Mouse (Mus musculus): Measurements from ENCODE around the gene C2. TPM values are rescaled to one million over a fixed set of nuclear protein-coding genes. Genes with fewer than 3 reads are reported as not detected.

Gene C2
- polyA plus RNA-seq, 1 experiment from 2014 or later, result 0.65 TPM

DNA sequence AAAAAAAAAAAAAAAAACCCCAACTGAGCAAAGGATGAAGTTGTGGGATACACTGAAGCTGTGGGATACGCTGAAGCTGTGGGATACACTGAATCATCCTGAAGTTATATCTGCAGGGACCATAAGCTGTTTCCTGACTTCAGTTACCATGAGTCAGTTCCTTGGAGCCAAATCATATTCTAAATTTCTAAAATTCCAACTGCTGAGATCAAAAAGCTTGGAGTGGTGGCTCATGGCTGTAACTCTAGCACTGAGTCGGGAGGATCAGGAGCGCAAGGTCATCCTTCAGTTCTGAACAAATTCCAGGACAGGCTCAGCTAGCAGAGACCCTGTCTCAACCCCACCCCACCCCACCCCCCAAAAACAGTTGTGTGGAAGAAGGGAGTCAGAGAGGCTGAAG lies 12.4 kb downstream of the C2 start:
- no peaks in the 10 kb centered on the region for H3K27me3 ChIP-seq
- CTCF ChIA-PET, result interaction anchor here (1.9 kb wide), 1 partner anchor 30 kb away, joined by 6 read pairs; no protein-coding TSS in a partner anchor
- ATAC-seq, result peak; percentile 31
- TF ChIP-seq CTCF (IDR thresholded peaks at IDR 0.05), result no peak
- POLR2A ChIA-PET, result interaction anchor here (0.6 kb wide), 1 partner anchor 17 kb away, joined by 4 read pairs; no protein-coding TSS in a partner anchor
- in situ Hi-C loops (cut with MboI; ENCODE audit: low pct_unique_long_range_greater_than_20kb), result no loop called here
- DNase-seq (ENCODE audit: low read depth, low spot score), result no peak

DNA sequence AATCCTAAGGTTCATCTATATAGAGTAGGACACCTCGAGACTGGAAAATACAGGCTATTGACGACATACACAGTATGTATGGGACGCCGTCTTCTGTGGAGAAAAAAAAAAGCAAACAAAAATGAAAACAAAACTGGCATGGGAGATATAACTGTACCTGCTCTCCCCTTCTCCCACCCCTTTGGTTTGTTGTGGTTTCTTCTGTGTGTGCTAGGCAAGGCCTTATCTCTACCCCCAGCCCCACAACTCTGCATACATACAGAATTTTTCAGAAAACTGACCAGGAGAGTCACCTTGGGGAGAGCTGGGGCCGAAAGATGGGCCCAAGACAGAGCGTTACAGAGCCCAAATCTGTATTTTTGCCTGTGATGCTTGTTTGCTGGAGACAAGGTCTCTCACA lies 13.4 kb downstream of the C2 start:
- in situ Hi-C loops (cut with MboI; ENCODE audit: low pct_unique_long_range_greater_than_20kb), result no loop called here
- CTCF ChIA-PET, result interaction anchor here (1.9 kb wide), 1 partner anchor 29 kb away, joined by 6 read pairs; no protein-coding TSS in a partner anchor
- H3K27me3 ChIP-seq, result no peaks in the 10 kb centered on the region
- POLR2A ChIA-PET, result interaction anchor here (1.0 kb wide), 1 partner anchor 9 kb away, joined by 4 read pairs; no protein-coding TSS in a partner anchor
- DNase-seq (ENCODE audit: low read depth, low spot score), result no peak
- TF ChIP-seq CTCF (IDR thresholded peaks at IDR 0.05), result no peak
- no peak for ATAC-seq

DNA sequence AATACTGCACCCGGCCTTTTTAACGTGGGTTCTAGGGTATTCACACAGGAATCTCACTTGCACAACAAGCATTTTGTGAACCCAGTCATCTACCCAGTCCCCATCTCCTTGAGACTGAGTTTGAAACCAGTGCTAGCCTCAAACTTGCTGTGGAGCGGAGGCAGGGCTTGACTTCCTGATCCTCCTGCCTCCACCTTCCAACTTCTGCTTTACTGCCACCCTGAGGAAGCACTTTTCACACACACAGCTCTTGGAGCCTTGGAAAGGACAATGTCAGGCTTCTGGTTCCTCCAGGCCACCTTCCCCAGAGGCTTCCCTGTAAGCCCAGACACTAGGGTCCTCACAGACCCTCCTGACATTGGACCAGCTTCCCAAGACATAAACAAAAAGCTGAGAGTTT lies 14.7 kb downstream of the C2 start:
- ChIA-PET CTCF (interaction anchor here (0.9 to 2.2 kb wide), 3 partner anchors 27 to 41 kb away, joined by 3 to 5 read pairs (median 4); no protein-coding TSS in a partner anchor), POLR2A (no interaction called here)
- H3K27me3 ChIP-seq, result no peaks in the 10 kb centered on the region
- DNase-seq (ENCODE audit: low read depth, low spot score), result no peak
- in situ Hi-C loops (cut with MboI; ENCODE audit: low pct_unique_long_range_greater_than_20kb), result no loop called here
- no peak for TF ChIP-seq CTCF (IDR thresholded peaks at IDR 0.05)
- ATAC-seq, result peak; percentile 49

DNA sequence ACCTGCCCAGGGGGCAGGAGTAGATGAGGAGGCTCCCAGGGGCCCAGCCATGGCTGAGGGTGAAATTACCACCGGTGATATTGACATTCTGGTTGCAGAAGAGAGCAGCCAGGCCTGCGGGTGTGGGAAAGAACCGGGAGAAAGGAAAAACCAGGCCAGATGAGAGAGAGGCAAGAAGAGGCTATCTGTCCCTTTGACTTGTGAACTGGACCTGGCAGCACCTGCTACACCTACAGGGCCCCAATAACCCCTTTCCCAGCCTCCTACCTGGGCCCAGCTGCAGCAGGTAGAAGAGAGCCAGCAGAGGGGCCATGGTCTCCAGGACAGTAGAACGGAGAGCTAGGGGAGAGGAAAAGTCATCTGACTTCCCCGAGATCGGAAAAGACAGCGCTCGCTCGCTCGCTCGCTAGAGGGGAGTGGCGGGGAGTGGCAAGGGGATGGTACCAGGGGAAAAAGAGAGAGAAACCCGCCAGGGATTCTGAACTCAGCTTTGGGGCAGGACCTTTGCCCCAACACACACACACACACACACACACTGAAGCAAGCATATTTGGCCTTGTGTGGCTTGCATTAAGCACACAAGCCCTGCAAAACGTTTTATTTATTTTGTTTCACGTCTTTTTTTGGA lies 16.3 kb downstream of the C2 start, which contains the start of gene Gm20547:
TSS of gene Gm20547 (minus strand) at position 360 of the 628 bp plus-strand sequence.
- no peaks in the 10 kb centered on the region for H3K27me3 ChIP-seq
- no peak for TF ChIP-seq CTCF (IDR thresholded peaks at IDR 0.05)
- DNase-seq (ENCODE audit: low read depth, low spot score) (no peak), ATAC-seq (no peak)
- in situ Hi-C loops (cut with MboI; ENCODE audit: low pct_unique_long_range_greater_than_20kb), result no loop called here
- CTCF ChIA-PET, result interaction anchor here (2.2 kb wide), 1 partner anchor 25 kb away, joined by 5 read pairs; no protein-coding TSS in a partner anchor
- POLR2A ChIA-PET, result interaction anchor here (0.7 to 1.1 kb wide), 2 partner anchors 12 to 16 kb away, joined by 3 to 4 read pairs; no protein-coding TSS in a partner anchor

DNA sequence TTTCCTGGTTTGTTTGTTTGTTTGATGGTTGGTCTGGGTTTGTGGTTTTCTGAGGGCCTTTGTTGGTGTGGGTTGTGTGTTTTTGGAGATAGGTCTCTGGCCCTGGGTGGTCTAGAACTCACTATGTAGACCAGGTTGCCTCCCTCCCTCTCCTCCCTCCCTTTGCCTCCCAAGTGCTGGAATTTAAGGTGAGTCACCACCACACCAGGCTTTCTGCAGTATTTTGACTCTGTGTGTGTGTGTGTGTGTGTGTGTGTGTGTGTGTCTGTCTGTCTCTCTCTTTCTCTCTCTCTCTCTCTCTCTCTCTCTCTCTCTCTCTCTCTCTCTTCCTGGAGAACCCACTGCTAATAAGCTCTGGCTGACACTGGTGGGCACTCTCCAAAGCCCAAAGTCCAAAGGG lies 16.9 kb downstream of the C2 start:
- no peaks in the 10 kb centered on the region for H3K27me3 ChIP-seq
- in situ Hi-C loops (cut with MboI; ENCODE audit: low pct_unique_long_range_greater_than_20kb), result no loop called here
- TF ChIP-seq CTCF (IDR thresholded peaks at IDR 0.05), result no peak
- ChIA-PET CTCF (interaction anchor here (1.2 kb wide), 1 partner anchor 9 kb away, joined by 3 read pairs; no protein-coding TSS in a partner anchor), POLR2A (interaction anchor here (0.7 to 1.1 kb wide), 3 partner anchors 11 to 157 kb away, joined by 3 to 4 read pairs (median 4); no protein-coding TSS in a partner anchor)
- DNase-seq (ENCODE audit: low read depth, low spot score) (no peak), ATAC-seq (no peak)

DNA sequence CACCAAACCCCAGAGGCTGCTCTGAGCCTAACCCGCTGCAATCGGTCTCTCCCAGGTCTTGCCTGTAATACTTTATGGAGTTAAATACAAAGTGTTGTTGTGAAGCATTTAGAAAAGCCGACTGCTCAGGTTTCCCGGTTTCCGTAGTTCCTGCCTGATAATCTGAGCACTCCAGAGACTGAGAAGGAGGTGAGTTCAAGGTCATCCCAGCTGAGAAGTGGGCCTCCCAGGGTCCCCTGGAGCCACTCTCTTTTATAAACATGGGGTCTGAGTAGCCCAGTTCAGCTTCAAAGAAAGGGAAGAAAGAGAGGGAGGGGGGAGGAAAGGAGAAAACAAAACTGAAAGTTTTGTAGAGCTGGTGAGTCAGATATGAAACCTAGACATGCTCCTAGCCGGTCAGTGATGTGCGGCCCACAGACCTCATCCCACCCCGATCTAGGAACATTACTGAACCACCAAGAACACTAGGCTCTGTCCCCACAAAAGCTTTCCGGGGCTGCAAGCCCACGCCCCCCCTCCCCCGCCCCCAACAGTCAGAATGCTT lies 18.7 kb downstream of the C2 start, which contains the start of gene Zbtb12:
TSS of gene Zbtb12 (plus strand) at position 148 of the 544 bp plus-strand sequence.
- ChIA-PET POLR2A (interaction anchor here (0.7 kb wide), 1 partner anchor 18 kb away, joined by 3 read pairs; no protein-coding TSS in a partner anchor), CTCF (interaction anchor here (1.4 to 2.5 kb wide), 2 partner anchors 13 to 23 kb away, joined by 3 to 15 read pairs; no protein-coding TSS in a partner anchor)
- in situ Hi-C loops (cut with MboI; ENCODE audit: low pct_unique_long_range_greater_than_20kb), result no loop called here
- DNase-seq (ENCODE audit: low read depth, low spot score) (no peak), ATAC-seq (no peak)
- no peak for TF ChIP-seq CTCF (IDR thresholded peaks at IDR 0.05)
- no peaks in the 10 kb centered on the region for H3K27me3 ChIP-seq

DNA sequence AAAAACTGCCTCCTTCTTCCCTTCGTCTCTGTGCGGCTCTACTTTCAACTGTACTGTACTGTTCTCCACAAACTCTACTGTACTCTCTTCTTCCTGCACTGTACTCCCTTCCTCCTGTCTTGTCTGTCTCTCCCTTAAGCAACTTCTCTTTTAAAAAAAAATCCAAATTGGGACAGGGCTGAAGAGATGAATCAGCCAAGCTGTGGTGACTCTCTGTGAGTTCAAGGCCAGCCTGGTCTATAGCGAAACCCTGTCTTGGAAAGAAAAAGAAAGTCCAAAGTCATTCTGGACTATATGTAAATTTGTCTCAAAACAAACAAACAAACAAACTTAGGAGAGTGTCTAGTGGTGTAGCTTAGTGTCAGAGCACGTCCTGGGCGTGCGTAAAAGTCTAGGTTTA lies 23.7 kb downstream of the C2 start:
- H3K27me3 ChIP-seq, result no peaks in the 10 kb centered on the region
- ChIA-PET POLR2A (no interaction called here), CTCF (no interaction called here)
- no peak for TF ChIP-seq CTCF (IDR thresholded peaks at IDR 0.05)
- ATAC-seq (no peak), DNase-seq (ENCODE audit: low read depth, low spot score) (no peak)
- in situ Hi-C loops (cut with MboI; ENCODE audit: low pct_unique_long_range_greater_than_20kb), result no loop called here

DNA sequence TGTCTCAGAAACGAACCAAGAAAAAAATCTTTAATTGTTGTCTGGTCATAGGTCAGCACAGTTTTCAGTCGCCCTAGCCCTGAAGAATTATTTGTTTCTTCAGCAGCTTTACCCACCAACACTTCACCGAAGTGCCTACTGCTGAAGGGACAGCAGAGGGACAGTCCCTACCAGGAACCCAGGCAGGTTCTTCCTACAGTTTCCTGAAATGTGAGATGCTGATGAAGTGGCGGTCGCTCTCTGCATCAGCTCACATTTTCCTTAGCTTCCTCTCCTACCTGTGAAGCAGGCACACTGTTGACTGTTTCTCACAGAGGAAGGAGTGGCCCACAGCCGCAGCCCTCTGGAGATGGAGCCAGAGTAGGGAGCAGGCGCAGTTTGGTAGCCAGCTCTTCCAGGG lies 32.1 kb downstream of the C2 start:
- DNase-seq (ENCODE audit: low read depth, low spot score) (no peak), ATAC-seq (no peak)
- CTCF ChIA-PET, result interaction anchor here (1.0 kb wide), 1 partner anchor 14 kb away, joined by 3 read pairs; the partner anchor contains the start of gene Zbtb12
- TF ChIP-seq CTCF (IDR thresholded peaks at IDR 0.05), result no peak
- no peaks in the 10 kb centered on the region for H3K27me3 ChIP-seq
- in situ Hi-C loops (cut with MboI; ENCODE audit: low pct_unique_long_range_greater_than_20kb), result no loop called here
- POLR2A ChIA-PET, result no interaction called here

DNA sequence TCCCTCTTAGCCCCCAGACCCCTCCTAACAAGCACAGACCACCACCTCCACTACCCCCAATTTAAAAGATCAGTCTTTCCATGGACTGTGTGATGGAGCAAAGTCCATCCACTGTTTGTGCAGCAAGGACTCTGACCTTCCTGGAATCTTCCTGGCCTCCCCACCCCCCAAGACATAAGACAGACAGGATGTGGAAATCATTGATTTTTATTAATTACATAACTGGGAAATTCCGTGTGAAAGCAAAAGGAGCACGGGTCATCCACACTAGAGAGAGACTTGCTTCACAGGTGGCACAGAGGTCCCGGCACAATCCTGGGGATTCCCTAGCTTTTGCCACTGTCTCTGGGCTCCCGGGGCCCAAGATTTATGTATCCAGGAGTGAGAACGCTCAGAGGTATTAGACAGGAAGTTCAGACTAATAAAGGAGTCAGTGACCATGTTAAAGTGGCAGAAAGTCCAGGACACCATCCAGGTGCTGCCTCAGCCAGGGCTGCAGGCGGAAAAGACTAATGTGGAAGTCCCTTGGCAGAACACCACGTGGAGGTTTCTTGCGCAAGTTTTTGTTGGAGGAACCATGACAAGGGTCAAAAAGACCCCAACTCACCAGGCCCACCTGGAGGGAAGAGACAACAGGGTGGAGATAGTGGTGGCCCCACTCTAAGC lies 35.5 kb downstream of the C2 start, which contains the start of gene Cfb:
TSS of gene Cfb (minus strand) at position 103 of the 666 bp plus-strand sequence.
- TF ChIP-seq CTCF (IDR thresholded peaks at IDR 0.05), result no peak
- POLR2A ChIA-PET, result no interaction called here
- DNase-seq (ENCODE audit: low read depth, low spot score) (no peak), ATAC-seq (no peak)
- no peaks in the 10 kb centered on the region for H3K27me3 ChIP-seq
- CTCF ChIA-PET, result no interaction called here
- in situ Hi-C loops (cut with MboI; ENCODE audit: low pct_unique_long_range_greater_than_20kb), result loop anchor here (5.0 kb wide), 1 partner anchor 80 kb away; no protein-coding TSS in a partner anchor

DNA sequence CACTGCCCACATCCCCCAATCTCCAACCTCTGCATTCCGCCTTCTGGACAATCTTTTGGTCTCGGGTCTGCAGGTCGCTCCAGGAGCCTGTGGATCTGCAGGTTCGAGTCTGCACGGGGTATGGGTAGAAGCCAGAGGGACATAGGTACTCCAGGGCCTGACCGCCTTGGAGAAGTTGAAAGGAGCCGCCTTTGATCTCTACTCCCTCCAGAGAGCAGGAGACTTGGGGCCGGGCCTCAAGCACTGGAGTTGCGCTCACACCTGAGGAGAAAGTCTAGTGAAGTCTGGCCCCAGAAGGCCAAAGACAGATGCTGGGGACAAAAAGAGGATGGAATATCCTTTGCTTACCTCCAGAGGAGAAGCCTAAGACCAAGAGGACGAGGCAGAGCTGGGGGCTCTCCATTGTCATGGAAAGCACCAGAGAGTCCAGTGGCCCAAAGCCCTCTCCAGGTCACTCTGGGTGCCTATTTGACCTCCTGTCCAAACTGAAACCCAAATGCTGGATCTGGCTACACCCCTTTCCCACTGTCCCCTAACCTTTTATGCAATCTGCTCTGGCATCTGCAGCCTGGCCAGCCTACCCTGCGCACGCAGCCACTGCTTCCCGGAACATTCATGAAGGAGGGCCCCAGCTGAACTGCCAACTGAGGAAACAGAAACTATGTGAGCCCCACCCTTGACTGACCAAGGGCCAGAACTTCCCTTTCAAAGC lies 36.2 kb downstream of the C2 start:
- TF ChIP-seq CTCF (IDR thresholded peaks at IDR 0.05), result no peak
- H3K27me3 ChIP-seq, result no peaks in the 10 kb centered on the region
- POLR2A ChIA-PET, result no interaction called here
- no peak for DNase-seq (ENCODE audit: low read depth, low spot score)
- in situ Hi-C loops (cut with MboI; ENCODE audit: low pct_unique_long_range_greater_than_20kb), result loop anchor here (5.0 kb wide), 1 partner anchor 80 kb away; no protein-coding TSS in a partner anchor
- CTCF ChIA-PET, result no interaction called here
- no peak for ATAC-seq

Data from Patski (cell line).